Mouse (Mus musculus) stomach, postnatal 0 days (tissue): ENCODE results near the gene Slc35c1. TPM values are rescaled to one million over a fixed set of nuclear protein-coding genes. Genes with fewer than 3 reads are reported as not detected.
"Not testable (repeated sequence)": the region's sequence is repeated elsewhere in the genome, so short reads cannot be mapped to it uniquely, and the experiment has no call there.

Experiments used
- ATAC-seq: fragments of 200-750 bp; cut with Nextera tagmentation; 2 replicates; pipeline ENCODE4 v1.8.0; 2017; ENCODE audit not compliant: low FRiP score, low TSS enrichment
- DNase-seq: peaks from one replicate; pipeline ENCODE4 v3.0.0-alpha.2; 2016; ENCODE audit warnings: low spot score
- H3K27ac ChIP-seq: fragments of 300-500 bp; sonication (generic); replicated peaks from 2 replicates; pipeline ENCODE4 v1.5.1; 2014; ENCODE audit warnings: mild to moderate bottlenecking, control low read depth
- H3K27me3 ChIP-seq: fragments of 300-500 bp; sonication (generic); 2 replicates; pipeline ENCODE4 v1.6.1; 2014; ENCODE audit warnings: low read length; ENCODE audit not compliant: control insufficient read depth, insufficient read depth
- H3K36me3 ChIP-seq: fragments of 300-500 bp; sonication (generic); 2 replicates; pipeline ENCODE4 v1.6.1; 2014; ENCODE audit warnings: low read length, mixed read lengths; ENCODE audit not compliant: control insufficient read depth, insufficient read depth
- H3K4me1 ChIP-seq: fragments of 300-500 bp; sonication (generic); replicated peaks from 2 replicates; pipeline ENCODE4 v1.6.1; 2014; ENCODE audit warnings: antibody characterized with exemption; ENCODE audit not compliant: control insufficient read depth, insufficient read depth
- H3K4me2 ChIP-seq: fragments of 300-500 bp; sonication (generic); replicated peaks from 2 replicates; pipeline ENCODE4 v1.6.1; 2014; ENCODE audit warnings: low read depth, mild to moderate bottlenecking, control low read depth, moderate library complexity
- H3K4me3 ChIP-seq: fragments of 300-500 bp; sonication (generic); 2 replicates; pipeline ENCODE4 v1.5.1; 2014; ENCODE audit warnings: low read depth, low read length, control low read depth
- H3K9ac ChIP-seq: fragments of 300-500 bp; sonication (generic); 2 replicates; pipeline ENCODE4 v1.6.1; 2014; ENCODE audit warnings: mild to moderate bottlenecking, low read length, control low read depth, mixed read lengths
- H3K9me3 ChIP-seq: fragments of 300-500 bp; sonication (generic); 2 replicates; pipeline ENCODE4 v1.6.1; 2016; ENCODE audit warnings: low read length; ENCODE audit not compliant: control insufficient read depth
- CTCF ChIP-seq: IDR thresholded peaks from 2 replicates; pipeline ENCODE4 v1.5.1; 2016; ENCODE audit warnings: antibody characterized with exemption, low read depth, mild to moderate bottlenecking, moderate library complexity
- EP300 ChIP-seq: optimal IDR thresholded peaks from 2 replicates; pipeline ENCODE3; 2016; ENCODE audit warnings: antibody characterized with exemption
- WGBS: fragments of 180-500 bp; shearing (Covaris S2); extraction: QIAGEN DNeasy Blood & Tissue Kit; methylation state at CpG from one replicate; pipeline ENCODE4 v1.1.7; 2014; 5-methylcytosine and 5-hydroxymethylcytosine counted together
- polyA plus RNA-seq: library from polyadenylated mRNA; unstranded; fragments of >200 nt; fragmentation: Nextera tagmentation; extraction: Ambion mirVana; gene quantifications from 2 replicates; pipeline ENCODE4 v1.2.1, GENCODE M21; 2015

The Slc35c1 gene
- polyA plus RNA-seq, 1 experiment from 2014 or later = 35.8 TPM

DNA sequence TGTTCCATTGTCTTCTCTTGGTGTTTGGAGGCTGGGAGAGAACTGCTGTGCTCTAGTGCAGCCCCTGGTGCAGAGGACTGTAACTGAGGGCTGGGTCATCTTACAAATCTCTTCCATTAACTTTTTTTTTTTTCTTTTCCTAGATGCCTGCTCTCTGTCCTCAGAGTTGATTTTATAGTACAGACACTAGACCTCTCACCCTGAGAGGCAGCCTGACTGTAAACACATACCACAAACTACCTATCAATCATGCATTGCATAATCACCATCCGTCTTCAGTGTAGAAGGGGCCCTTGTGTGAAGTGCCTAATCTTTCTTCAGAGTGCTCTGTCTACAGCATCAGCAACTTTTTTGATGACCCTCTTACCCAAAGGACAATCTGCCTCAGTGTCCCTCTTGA lies 22.2 kb upstream of the Slc35c1 start:
- ATAC-seq (no peak), DNase-seq (no peak)
- Histone ChIP-seq H3K9me3 (no peaks in the 10 kb centered on the region), H3K9ac (no peak overlapping the region), H3K27me3 (no peaks in the 10 kb centered on the region), H3K4me1 (no peaks in the 10 kb centered on the region), H3K36me3 (no peaks in the 10 kb centered on the region), H3K4me3 (no peak overlapping the region), H3K4me2 (no peak overlapping the region), H3K27ac (no peak overlapping the region)
- 16% methylated on average over 1 of the region's 1 CpGs for WGBS
- TF ChIP-seq EP300 (no peak), CTCF (peak; percentile 27; the same call in 1 of the 2 replicates)

DNA sequence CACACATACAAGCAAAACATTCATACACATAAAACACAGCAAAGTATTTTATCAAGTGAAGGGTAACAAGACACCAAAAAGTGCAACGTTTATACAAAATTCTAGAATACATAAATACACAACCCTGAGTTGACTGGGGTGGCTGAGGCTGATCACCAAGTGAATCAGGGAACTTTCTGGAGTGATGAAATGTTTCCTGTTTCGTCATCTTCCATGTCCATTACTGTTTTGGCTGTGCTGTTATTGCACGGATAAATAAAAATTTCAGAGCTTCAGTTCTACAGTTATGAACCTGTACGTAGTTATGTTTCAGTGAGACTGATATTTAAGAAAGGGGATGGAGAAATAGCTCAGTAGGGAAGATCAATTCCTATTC lies 18.0 kb upstream of the Slc35c1 start:
- TF ChIP-seq EP300 (no peak), CTCF (no peak)
- 65% methylated on average over 4 of the region's 4 CpGs for WGBS
- Histone ChIP-seq H3K27ac (no peak overlapping the region), H3K4me2 (no peak overlapping the region), H3K27me3 (no peaks in the 10 kb centered on the region), H3K9me3 (no peaks in the 10 kb centered on the region), H3K9ac (no peak overlapping the region), H3K4me3 (no peak overlapping the region), H3K4me1 (no peaks in the 10 kb centered on the region), H3K36me3 (no peaks in the 10 kb centered on the region)
- ATAC-seq (no peak), DNase-seq (no peak)

- peak; percentile 61; the same call in 1 of the 2 replicates for ATAC-seq
- peak overlapping the region; percentile 73 for H3K27ac ChIP-seq
- no peak for DNase-seq
- WGBS = 45% methylated on average over 12 of the region's 12 CpGs
- no peak overlapping the region for H3K9ac ChIP-seq
- no peak overlapping the region for H3K4me2 ChIP-seq
- no peak overlapping the region for H3K4me3 ChIP-seq
- no peaks in the 10 kb centered on the region for H3K9me3 ChIP-seq
- H3K27me3 ChIP-seq = no peaks in the 10 kb centered on the region
- H3K4me1 ChIP-seq = no peaks in the 10 kb centered on the region
- 0 out of 2 replicates have a peak, but pooled peaks have one; percentile 20 for TF ChIP-seq CTCF
- no peak for TF ChIP-seq EP300
- H3K36me3 ChIP-seq = no peaks in the 10 kb centered on the region
These were observed 17.5 kb upstream of the Slc35c1 start for GRCm38 (mm10) chr2:92477672-92478312.

- not testable (repeated sequence) for H3K9me3 ChIP-seq, DNase-seq, H3K27ac ChIP-seq, H3K9ac ChIP-seq, H3K36me3 ChIP-seq, ATAC-seq, H3K4me3 ChIP-seq, H3K4me1 ChIP-seq, H3K27me3 ChIP-seq, H3K4me2 ChIP-seq
- 61% methylated on average over 7 of the region's 7 CpGs for WGBS
These were observed 16.2 kb upstream of the Slc35c1 start for GRCm38 (mm10) chr2:92476580-92476979.

DNA sequence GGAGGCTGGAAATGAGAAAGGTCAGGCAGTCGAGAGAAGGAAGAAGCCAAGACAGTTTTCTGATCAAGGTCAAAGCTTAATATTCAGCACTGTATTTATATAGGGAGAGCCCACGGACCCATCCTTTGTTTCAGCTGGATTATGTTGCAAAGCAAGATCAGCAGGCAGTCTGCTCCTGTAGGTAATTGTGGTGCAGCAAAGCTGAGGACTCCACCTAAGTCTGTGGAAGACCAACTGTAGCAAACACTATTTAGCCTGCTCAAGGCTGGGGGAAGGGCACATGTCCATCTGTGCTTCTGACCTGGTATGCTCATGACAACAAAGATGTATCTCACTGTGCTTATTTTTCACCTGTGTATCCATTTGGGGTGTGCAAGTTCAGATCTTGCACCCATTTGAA lies 15.4 kb upstream of the Slc35c1 start:
- DNase-seq (no peak), ATAC-seq (no peak)
- H3K4me2 ChIP-seq = no peak overlapping the region
- H3K9ac ChIP-seq = no peak overlapping the region
- no peaks in the 10 kb centered on the region for H3K36me3 ChIP-seq
- 67% methylated on average over 2 of the region's 2 CpGs for WGBS
- H3K27ac ChIP-seq = no peak overlapping the region
- TF ChIP-seq EP300 (no peak), CTCF (no peak)
- no peaks in the 10 kb centered on the region for H3K27me3 ChIP-seq
- no peaks in the 10 kb centered on the region for H3K9me3 ChIP-seq
- H3K4me3 ChIP-seq = no peak overlapping the region
- no peaks in the 10 kb centered on the region for H3K4me1 ChIP-seq

- no peak for TF ChIP-seq EP300
- Histone ChIP-seq H3K9me3 (no peaks in the 10 kb centered on the region), H3K4me3 (no peak overlapping the region), H3K4me1 (no peaks in the 10 kb centered on the region), H3K27me3 (no peaks in the 10 kb centered on the region), H3K4me2 (no peak overlapping the region), H3K9ac (no peak overlapping the region), H3K27ac (no peak overlapping the region), H3K36me3 (no peaks in the 10 kb centered on the region)
- ATAC-seq = peak; percentile 94
- 71% methylated on average over 3 of the region's 3 CpGs for WGBS
- peak; percentile 37 for DNase-seq
These were observed 14.6 kb upstream of the Slc35c1 start for GRCm38 (mm10) chr2:92474920-92475319.
